Mouse (Mus musculus) spleen, postnatal 14 days (tissue): Measurements from ENCODE around the gene Baiap2l1.

ENCODE experiments used
- DNase-seq, 2 experiments: peaks; one replicate each; pipeline ENCODE4 v3.0.0; 2021 to 2022; ENCODE audit warnings: low spot score in 2 of 2

Gene Baiap2l1

GRCm38 (mm10) chr5:144286591-144287266 lies 71.2 kb downstream of the Baiap2l1 start:
- DNase-seq = no peak

GRCm38 (mm10) chr5:144284599-144284998 lies 73.3 kb downstream of the Baiap2l1 start:
- no peak for DNase-seq

GRCm38 (mm10) chr5:144283551-144284031 lies 74.3 kb downstream of the Baiap2l1 start:
- no peak for DNase-seq

- DNase-seq = no peak
Observed at GRCm38 (mm10) chr5:144282470-144283260, 75.2 kb downstream of the Baiap2l1 start.

GRCm38 (mm10) chr5:144279926-144280325 lies 78.0 kb downstream of the Baiap2l1 start:
- DNase-seq = no peak

GRCm38 (mm10) chr5:144279081-144279541 lies 78.8 kb downstream of the Baiap2l1 start:
- no peak for DNase-seq

- DNase-seq = no peak
Observed at GRCm38 (mm10) chr5:144278374-144278960, 79.4 kb downstream of the Baiap2l1 start.

GRCm38 (mm10) chr5:144276898-144277630 lies 80.8 kb downstream of the Baiap2l1 start:
- DNase-seq = peak in 1 of 2 experiments; percentile 31

GRCm38 (mm10) chr5:144274904-144275303 lies 83.0 kb downstream of the Baiap2l1 start:
- DNase-seq = no peak

GRCm38 (mm10) chr5:144271772-144272171 lies 86.1 kb downstream of the Baiap2l1 start:
- no peak for DNase-seq

- DNase-seq = no peak
Observed at GRCm38 (mm10) chr5:144271118-144271517, 86.8 kb downstream of the Baiap2l1 start.

- no peak for DNase-seq
Observed at GRCm38 (mm10) chr5:144270420-144270819, 87.5 kb downstream of the Baiap2l1 start.

- no peak for DNase-seq
Observed at GRCm38 (mm10) chr5:144269926-144270325, 88.0 kb downstream of the Baiap2l1 start.

- no peak for DNase-seq
Observed at GRCm38 (mm10) chr5:144267535-144268241, 90.2 kb downstream of the Baiap2l1 start.

GRCm38 (mm10) chr5:144263496-144263895 lies 94.4 kb downstream of the Baiap2l1 start:
- no peak for DNase-seq

- no peak for DNase-seq
Observed at GRCm38 (mm10) chr5:144263082-144263481, 94.8 kb downstream of the Baiap2l1 start.

GRCm38 (mm10) chr5:144261829-144262228 lies 96.1 kb downstream of the Baiap2l1 start:
- no peak for DNase-seq

GRCm38 (mm10) chr5:144261309-144261708 lies 96.6 kb downstream of the Baiap2l1 start:
- no peak for DNase-seq

GRCm38 (mm10) chr5:144260464-144260863 lies 97.4 kb downstream of the Baiap2l1 start:
- no peak for DNase-seq

- no peak for DNase-seq
Observed at GRCm38 (mm10) chr5:144259228-144259627, 98.7 kb downstream of the Baiap2l1 start.

GRCm38 (mm10) chr5:144258687-144259086 lies 99.2 kb downstream of the Baiap2l1 start:
- DNase-seq = no peak
